Mouse (Mus musculus) layer of hippocampus, adult 6 months (tissue): ENCODE data around the gene Acsm5. TPM values are rescaled to one million over a fixed set of nuclear protein-coding genes. Genes with fewer than 3 reads are reported as not detected.

ENCODE experiments used
- long read RNA-seq, 2 experiments: library from polyadenylated mRNA; unstranded; transcript quantifications; one replicate each; pipeline ENCODE4 v2.0.0; 2019 to 2020
- polyA plus RNA-seq: library from polyadenylated mRNA; unstranded; fragments of <200 nt; fragmentation: Nextera tagmentation; gene quantifications from 2 replicates; pipeline ENCODE4 v1.2.3, GENCODE M21; 2021

The Acsm5 gene
- polyA plus RNA-seq, result 0.18 TPM in 1 of 2 replicates, not detected in the other
- long read RNA-seq, experiment 1, result 0 reads
- long read RNA-seq, experiment 2, result 0 reads

GRCm38 (mm10) chr7:119519163-119519562 is at the start of gene Acsm5:
TSS of gene Acsm5 (plus strand) at chr7:119519463.

GRCm38 (mm10) chr7:119479256-119479655 is 40.0 kb upstream of the Acsm5 start, which contains the start of gene Umod:
TSS of gene Umod (minus strand) at chr7:119479282.

GRCm38 (mm10) chr7:119523389-119523788 is 4.1 kb downstream of the Acsm5 start, which contains the start of gene Pdilt:
TSS of gene Pdilt (minus strand) at chr7:119523489.

DNA sequence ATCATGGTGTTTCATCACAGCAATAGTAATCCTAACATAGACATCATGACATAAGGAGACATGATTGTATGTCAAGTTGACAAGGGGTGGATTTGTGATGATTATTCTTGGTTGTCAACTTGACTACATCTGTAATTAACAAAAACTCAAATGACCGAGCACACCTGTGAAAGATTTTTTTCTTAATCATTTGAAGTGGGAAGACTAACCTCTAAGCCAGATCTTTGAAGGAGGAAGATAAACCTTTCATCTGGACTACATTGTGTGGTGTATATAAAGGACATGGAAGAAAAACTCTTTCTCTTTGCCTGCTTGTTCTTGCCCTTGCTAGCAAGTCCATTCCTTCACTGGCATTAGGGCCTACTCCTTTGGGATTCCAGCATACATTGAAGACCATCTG is 34.8 kb downstream of the Acsm5 start, which contains the start of gene Acsm2:
Acsm2 (plus strand) TSS at position 301 of the 400 bp plus-strand sequence.

Other genes with a start within 250 kb of the Acsm5 start
- gene Gp2, start 60.2 kb upstream of the Acsm5 start, polyA plus RNA-seq, result not detected in 2 replicates
- not detected in 2 replicates for gene Umod, start 40.2 kb upstream of the Acsm5 start, polyA plus RNA-seq
- gene Pdilt, start 4.0 kb downstream of the Acsm5 start, polyA plus RNA-seq, result not detected in 2 replicates
- not detected in 2 replicates for gene Acsm2, start 34.9 kb downstream of the Acsm5 start, polyA plus RNA-seq
- not detected in 2 replicates for gene Acsm1, start 87.6 kb downstream of the Acsm5 start, polyA plus RNA-seq
- gene Acsm4, start 170.6 kb downstream of the Acsm5 start, polyA plus RNA-seq, result not detected in 2 replicates
- gene Thumpd1, start 201.3 kb downstream of the Acsm5 start, polyA plus RNA-seq, result 39.0 and 40.0 TPM in 2 replicates
- 0.46 TPM in 1 of 2 replicates, not detected in the other for gene Acsm3, start 241.5 kb downstream of the Acsm5 start, polyA plus RNA-seq